Mouse (Mus musculus): ENCODE data around the gene Barx1. TPM values are rescaled to one million over a fixed set of nuclear protein-coding genes. Genes with fewer than 3 reads are reported as not detected.

The Barx1 gene
- polyA plus RNA-seq, 1 experiment from 2014 or later: not detected

GRCm38 (mm10) chr13:48650615-48651014 is 12.2 kb upstream of the Barx1 start:
- Histone ChIP-seq H3K4me3 (no peak overlapping the region), H3K27me3 (peaks cover 38% of the 10 kb centered on the region), H3K4me1 (no peaks in the 10 kb centered on the region), H3K36me3 (ENCODE audit: poor library complexity, severe bottlenecking) (no peaks in the 10 kb centered on the region), H3K9me3 (replicated peaks) (no peaks in the 10 kb centered on the region), H3K9ac (no peak overlapping the region), H3K27ac (no peak overlapping the region), H3K4me2 (no peak overlapping the region)
- no peak for ATAC-seq
- 0% methylated on average over 1 of the region's 1 CpGs for WGBS

DNA sequence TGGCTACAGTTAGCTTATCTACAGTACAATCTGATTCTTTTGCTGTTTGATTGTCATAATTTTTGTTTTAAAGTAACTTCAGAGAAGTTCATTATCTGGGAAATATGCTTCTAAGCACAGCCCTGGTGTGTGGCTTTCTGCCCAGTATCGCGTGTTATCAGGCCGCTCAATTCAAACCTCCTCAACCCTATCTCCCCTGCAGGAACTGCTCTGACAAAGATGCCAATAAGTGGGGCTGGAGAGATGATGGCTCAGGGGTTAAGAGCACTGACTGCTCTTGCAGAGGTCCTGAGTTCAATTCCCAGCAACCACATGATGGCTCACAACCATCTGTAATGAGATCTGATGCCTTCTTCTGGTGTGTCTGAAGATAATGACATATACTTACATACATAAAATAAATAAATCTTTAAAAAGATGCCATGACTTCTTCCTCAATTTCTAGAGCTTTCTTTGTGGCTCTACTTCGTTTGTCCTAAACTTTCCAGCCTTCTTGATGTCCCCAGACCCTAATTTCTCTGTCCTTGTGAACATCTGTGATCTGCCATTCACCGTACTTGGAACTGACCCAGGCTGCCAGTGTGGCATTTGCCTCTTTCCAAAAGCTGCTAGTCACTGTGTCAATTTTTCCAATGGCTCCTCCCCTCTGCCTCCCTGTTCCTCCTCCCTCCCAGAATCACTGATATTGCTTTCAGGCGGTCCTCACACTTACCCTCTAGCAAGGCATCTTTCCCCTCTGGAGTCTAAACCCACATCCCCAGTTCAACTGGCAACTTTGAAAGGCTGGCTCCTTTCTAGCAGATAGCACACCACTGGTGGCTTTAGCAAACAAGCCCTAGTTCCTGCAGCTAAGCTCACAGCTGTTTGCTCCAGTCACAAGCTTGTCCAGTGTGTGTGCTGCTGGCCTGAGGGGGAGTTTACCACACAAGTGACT is 11.4 kb upstream of the Barx1 start:
- no peak for ATAC-seq
- Histone ChIP-seq H3K27me3 (peaks cover 46% of the 10 kb centered on the region), H3K4me1 (0 out of 2 replicates have a peak, but pooled peaks cover 3% of the 10 kb centered on the region), H3K4me2 (no peak overlapping the region), H3K9ac (no peak overlapping the region), H3K9me3 (replicated peaks) (no peaks in the 10 kb centered on the region), H3K27ac (no peak overlapping the region), H3K4me3 (no peak overlapping the region), H3K36me3 (ENCODE audit: poor library complexity, severe bottlenecking) (no peaks in the 10 kb centered on the region)
- WGBS: 55% methylated on average over 6 of the region's 6 CpGs

DNA sequence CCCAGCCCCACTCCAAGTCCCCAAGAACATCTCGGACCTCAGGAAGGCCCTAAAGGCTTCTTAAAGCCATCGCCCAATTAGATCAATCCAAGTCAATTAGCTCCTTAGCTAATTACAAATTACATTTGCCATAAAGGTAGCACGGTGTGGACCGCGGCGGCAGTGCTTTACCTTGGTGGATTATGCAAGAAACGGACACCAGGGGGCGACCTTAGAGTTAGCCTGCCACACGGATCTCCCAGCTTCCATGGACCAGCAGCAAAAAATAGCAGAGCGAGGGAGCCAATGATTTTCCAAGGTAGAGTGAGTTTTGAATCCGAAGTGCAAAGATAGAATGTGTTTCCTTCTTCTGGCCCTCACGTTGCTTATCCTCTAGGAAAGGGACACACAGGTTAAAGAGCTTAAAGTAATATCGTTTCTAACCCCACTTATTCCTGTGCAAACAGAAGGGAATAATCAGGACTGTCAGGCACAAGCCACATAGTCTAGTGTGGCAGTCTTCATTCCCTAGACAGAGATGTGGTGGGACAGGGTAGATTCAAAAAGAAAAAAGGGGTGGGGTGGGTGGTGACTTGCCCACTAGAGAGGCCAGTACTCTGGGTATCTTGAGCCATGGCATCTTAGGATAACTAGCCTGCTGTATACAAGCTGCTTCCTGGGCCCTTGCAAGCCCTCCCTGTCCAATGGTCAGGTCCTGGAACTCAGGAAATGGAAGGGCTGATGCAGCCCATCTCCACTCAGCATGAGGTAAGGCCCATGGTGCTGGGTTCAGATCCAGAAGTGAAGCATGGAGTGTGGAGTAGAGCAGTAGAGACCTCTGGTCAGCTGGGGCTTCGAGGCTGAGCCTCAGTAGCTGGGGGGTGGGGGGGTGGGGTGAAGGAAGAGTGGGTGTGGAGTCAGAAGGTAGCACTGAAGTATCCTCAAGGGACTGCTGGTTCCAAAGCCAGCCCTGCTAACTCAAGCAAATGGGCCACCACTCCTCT is 8.7 kb upstream of the Barx1 start:
- peaks cover 72% of the 10 kb centered on the region for H3K27me3 ChIP-seq

GRCm38 (mm10) chr13:48655637-48656036 is 7.2 kb upstream of the Barx1 start:
- peak; percentile 66 for ATAC-seq
- no peak overlapping the region for H3K9ac ChIP-seq
- H3K4me2 ChIP-seq: no peak overlapping the region

More for the DNA sequence above, 8.7 kb upstream of the Barx1 start:
- WGBS: 8% methylated on average over 14 of the region's 14 CpGs
- Histone ChIP-seq H3K9ac (no peak overlapping the region), H3K4me2 (no peak overlapping the region), H3K27ac (no peak overlapping the region), H3K9me3 (replicated peaks) (no peaks in the 10 kb centered on the region), H3K4me3 (no peak overlapping the region), H3K36me3 (ENCODE audit: poor library complexity, severe bottlenecking) (no peaks in the 10 kb centered on the region), H3K4me1 (0 out of 2 replicates have a peak, but pooled peaks cover 3% of the 10 kb centered on the region)
- ATAC-seq: peak; percentile 69; the same call in 1 of the 2 replicates

GRCm38 (mm10) chr13:48657791-48658190 is 5.0 kb upstream of the Barx1 start:
- Histone ChIP-seq H3K9me3 (replicated peaks) (no peaks in the 10 kb centered on the region), H3K27ac (no peak overlapping the region), H3K4me1 (peaks cover 16% of the 10 kb centered on the region; the same call in 1 of the 2 replicates), H3K4me2 (no peak overlapping the region), H3K27me3 (peaks cover 97% of the 10 kb centered on the region), H3K4me3 (no peak overlapping the region), H3K9ac (no peak overlapping the region), H3K36me3 (ENCODE audit: poor library complexity, severe bottlenecking) (no peaks in the 10 kb centered on the region)
- 0% methylated on average over 9 of the region's 9 CpGs for WGBS
- no peak for ATAC-seq

More at GRCm38 (mm10) chr13:48655637-48656036, 7.2 kb upstream of the Barx1 start:
- Histone ChIP-seq H3K27me3 (peaks cover 88% of the 10 kb centered on the region), H3K27ac (no peak overlapping the region), H3K4me1 (peaks cover 11% of the 10 kb centered on the region; the same call in 1 of the 2 replicates), H3K4me3 (no peak overlapping the region), H3K36me3 (ENCODE audit: poor library complexity, severe bottlenecking) (no peaks in the 10 kb centered on the region), H3K9me3 (replicated peaks) (no peaks in the 10 kb centered on the region)
- WGBS: 1% methylated on average over 8 of the region's 8 CpGs

DNA sequence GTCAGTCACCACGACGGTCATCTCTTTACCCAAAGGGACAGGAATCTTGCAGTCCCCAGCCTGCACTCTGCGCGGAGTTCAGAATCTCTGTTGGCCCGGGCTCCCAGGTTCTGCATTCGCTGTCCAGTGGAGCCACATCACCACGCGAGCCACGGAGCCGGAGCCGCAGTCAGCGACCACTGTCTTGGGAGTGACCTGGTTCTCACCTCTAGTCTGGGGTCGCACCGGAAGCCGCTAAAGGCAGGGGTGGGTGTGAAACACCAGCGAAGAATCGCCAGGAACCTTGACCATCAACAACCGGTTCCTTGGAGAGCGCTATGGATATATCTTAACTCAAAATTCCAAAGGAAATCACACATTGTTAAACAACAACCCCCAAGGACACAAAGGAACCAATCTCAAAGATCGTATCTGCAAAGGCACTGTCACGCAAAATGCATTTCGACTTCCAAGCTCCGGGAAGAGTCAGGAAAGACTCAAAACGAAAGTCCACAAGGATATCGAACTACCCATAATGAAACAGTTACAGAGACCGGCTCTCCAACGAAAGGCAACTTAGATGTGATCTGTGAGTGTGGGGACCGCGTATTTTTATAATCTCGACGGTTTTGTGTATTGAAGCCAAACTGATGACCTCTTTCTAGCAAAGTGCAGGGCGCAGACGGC is 4.1 kb upstream of the Barx1 start:
- Histone ChIP-seq H3K9ac (no peak overlapping the region), H3K27ac (no peak overlapping the region), H3K4me1 (peaks cover 21% of the 10 kb centered on the region), H3K4me2 (no peak overlapping the region), H3K36me3 (ENCODE audit: poor library complexity, severe bottlenecking) (no peaks in the 10 kb centered on the region), H3K9me3 (replicated peaks) (no peaks in the 10 kb centered on the region), H3K27me3 (peaks cover 97% of the 10 kb centered on the region), H3K4me3 (no peak overlapping the region)
- no peak for ATAC-seq
- WGBS: 2% methylated on average over 33 of the region's 33 CpGs

DNA sequence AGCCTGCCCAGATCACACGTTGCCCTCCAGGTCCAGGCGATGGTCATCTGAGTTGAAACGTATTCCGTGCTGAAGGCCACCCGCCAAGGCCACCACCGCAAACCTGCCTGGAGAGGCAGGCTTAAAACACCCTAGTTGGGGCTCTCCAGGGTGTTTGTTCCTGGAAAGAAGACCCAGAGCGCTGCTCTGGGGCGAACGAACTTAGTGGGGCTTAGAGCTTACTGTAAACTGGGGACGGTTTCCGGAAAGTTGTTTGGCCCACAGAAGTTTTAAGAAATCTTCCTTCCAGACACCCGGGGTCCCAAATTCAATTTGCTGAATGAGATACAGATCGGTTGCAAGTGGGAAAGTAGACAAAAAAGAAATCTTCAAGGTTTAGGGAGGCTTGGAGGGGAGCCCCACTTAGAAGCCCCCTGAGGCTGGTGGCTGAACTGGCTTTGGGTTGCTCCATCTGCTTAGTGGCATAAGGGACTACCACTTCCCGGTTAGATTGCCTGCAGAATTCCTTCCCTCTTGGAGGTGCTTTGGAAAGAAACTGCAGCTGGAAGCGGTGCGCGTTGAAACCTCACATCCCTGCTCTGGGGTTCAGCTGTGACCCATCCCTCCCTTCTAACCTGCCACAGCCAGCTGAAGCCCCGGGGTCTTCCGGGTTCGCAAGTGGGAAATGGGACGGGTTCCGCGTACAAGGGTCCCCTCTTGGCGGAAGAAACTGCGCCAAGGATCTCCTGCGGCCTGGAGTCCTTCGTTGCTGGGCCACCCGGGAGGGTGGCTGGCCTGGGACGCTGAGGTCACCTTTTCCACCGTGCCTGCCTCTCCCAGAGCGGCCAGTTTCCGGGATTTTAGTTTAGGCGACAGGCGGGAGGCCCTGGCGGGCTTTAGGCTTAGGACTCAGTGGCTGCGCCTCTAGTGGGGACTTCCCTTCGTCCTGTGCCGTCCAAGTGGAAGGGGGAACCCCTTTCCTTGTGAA is 3.3 kb upstream of the Barx1 start:
- H3K4me2 ChIP-seq: peak overlapping the region; percentile 15; the same call in 1 of the 2 replicates
- no peak overlapping the region for H3K4me3 ChIP-seq
- WGBS: 1% methylated on average over 38 of the region's 38 CpGs

GRCm38 (mm10) chr13:48660221-48660734 is 2.5 kb upstream of the Barx1 start:
- no peak overlapping the region for H3K9ac ChIP-seq
- H3K27ac ChIP-seq: no peak overlapping the region
- ATAC-seq: no peak
- H3K36me3 ChIP-seq (ENCODE audit: poor library complexity, severe bottlenecking): no peaks in the 10 kb centered on the region
- no peak overlapping the region for H3K4me3 ChIP-seq
- H3K4me2 ChIP-seq: peak overlapping the region; percentile 15; the same call in 1 of the 2 replicates
- peaks cover 99% of the 10 kb centered on the region for H3K27me3 ChIP-seq
- no peaks in the 10 kb centered on the region for H3K9me3 ChIP-seq (replicated peaks)
- peaks cover 28% of the 10 kb centered on the region for H3K4me1 ChIP-seq
- WGBS: 2% methylated on average over 11 of the region's 11 CpGs

More for the DNA sequence above, 3.3 kb upstream of the Barx1 start:
- H3K36me3 ChIP-seq (ENCODE audit: poor library complexity, severe bottlenecking): no peaks in the 10 kb centered on the region
- peaks cover 99% of the 10 kb centered on the region for H3K27me3 ChIP-seq
- H3K9ac ChIP-seq: no peak overlapping the region
- no peak for ATAC-seq
- peaks cover 21% of the 10 kb centered on the region for H3K4me1 ChIP-seq
- no peaks in the 10 kb centered on the region for H3K9me3 ChIP-seq (replicated peaks)
- no peak overlapping the region for H3K27ac ChIP-seq

DNA sequence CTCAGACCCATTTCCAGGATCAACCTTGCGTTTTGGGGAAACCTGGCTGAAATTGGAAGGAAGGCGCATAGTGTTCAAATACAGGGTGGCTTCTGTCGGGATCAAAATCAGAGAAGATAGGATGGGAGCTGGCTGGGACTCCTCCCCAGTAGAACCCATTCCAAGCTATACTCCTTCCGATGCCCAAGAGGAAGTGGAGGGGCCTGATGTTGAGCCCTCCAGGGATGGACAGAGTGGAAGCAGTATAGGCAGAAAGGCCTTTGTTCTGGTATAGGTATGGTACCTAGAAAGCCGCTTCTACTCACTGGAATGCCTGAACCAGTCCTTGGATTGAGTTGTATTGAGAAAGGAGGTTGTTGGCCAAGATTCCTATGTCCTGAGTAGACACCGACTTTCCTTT is 2.1 kb upstream of the Barx1 start:
- Histone ChIP-seq H3K27me3 (peaks cover 100% of the 10 kb centered on the region), H3K36me3 (ENCODE audit: poor library complexity, severe bottlenecking) (no peaks in the 10 kb centered on the region), H3K9me3 (replicated peaks) (no peaks in the 10 kb centered on the region), H3K9ac (no peak overlapping the region), H3K4me2 (no peak overlapping the region), H3K4me3 (no peak overlapping the region), H3K4me1 (peaks cover 33% of the 10 kb centered on the region), H3K27ac (no peak overlapping the region)
- no peak for ATAC-seq
- 9% methylated on average over 6 of the region's 6 CpGs for WGBS

GRCm38 (mm10) chr13:48661561-48661960 is 1.2 kb upstream of the Barx1 start:
- no peak for ATAC-seq
- no peak overlapping the region for H3K27ac ChIP-seq

More at GRCm38 (mm10) chr13:48661561-48661960, 1.2 kb upstream of the Barx1 start:
- 0% methylated on average over 1 of the region's 1 CpGs for WGBS
- Histone ChIP-seq H3K4me2 (no peak overlapping the region), H3K9ac (no peak overlapping the region), H3K9me3 (replicated peaks) (no peaks in the 10 kb centered on the region), H3K4me1 (peaks cover 36% of the 10 kb centered on the region), H3K27me3 (peaks cover 100% of the 10 kb centered on the region), H3K4me3 (no peak overlapping the region), H3K36me3 (ENCODE audit: poor library complexity, severe bottlenecking) (no peaks in the 10 kb centered on the region)

Measured in forebrain, embryonic 13.5 days (tissue).